Mouse (Mus musculus) kidney, postnatal 14 days (tissue): ENCODE results near the gene Unc79.

ENCODE experiments used
- DNase-seq: peaks from one replicate; pipeline ENCODE4 v3.0.0; 2022; ENCODE audit warnings: mixed read lengths

The Unc79 gene

GRCm38 (mm10) chr12:103042711-103043110 lies 94.1 kb downstream of the Unc79 start:
- no peak for DNase-seq

- DNase-seq: no peak
These were observed 95.8 kb downstream of the Unc79 start for GRCm38 (mm10) chr12:103044422-103044821.

GRCm38 (mm10) chr12:103049865-103050264 lies 101.2 kb downstream of the Unc79 start:
- DNase-seq: no peak

GRCm38 (mm10) chr12:103059321-103060053 lies 110.8 kb downstream of the Unc79 start:
- no peak for DNase-seq

GRCm38 (mm10) chr12:103060791-103061190 lies 112.1 kb downstream of the Unc79 start:
- no peak for DNase-seq

GRCm38 (mm10) chr12:103062133-103062532 lies 113.5 kb downstream of the Unc79 start:
- DNase-seq: no peak

- peak; percentile 47 for DNase-seq
These were observed 116.3 kb downstream of the Unc79 start for GRCm38 (mm10) chr12:103064944-103065343.

- no peak for DNase-seq
These were observed 119.5 kb downstream of the Unc79 start for GRCm38 (mm10) chr12:103068161-103068560.

GRCm38 (mm10) chr12:103069565-103069964 lies 120.9 kb downstream of the Unc79 start:
- no peak for DNase-seq

- DNase-seq: no peak
These were observed 125.3 kb downstream of the Unc79 start for GRCm38 (mm10) chr12:103073953-103074352.

GRCm38 (mm10) chr12:103078751-103079150 lies 130.1 kb downstream of the Unc79 start:
- no peak for DNase-seq

GRCm38 (mm10) chr12:103080055-103080454 lies 131.4 kb downstream of the Unc79 start:
- no peak for DNase-seq

- peak; percentile 49 for DNase-seq
These were observed 143.2 kb downstream of the Unc79 start for GRCm38 (mm10) chr12:103091831-103092230.

GRCm38 (mm10) chr12:103095160-103095559 lies 146.5 kb downstream of the Unc79 start:
- DNase-seq: no peak

GRCm38 (mm10) chr12:103099185-103099584 lies 150.5 kb downstream of the Unc79 start:
- peak; percentile 12 for DNase-seq

- DNase-seq: no peak
These were observed 151.4 kb downstream of the Unc79 start for GRCm38 (mm10) chr12:103100088-103100487.

GRCm38 (mm10) chr12:103103041-103103440 lies 154.4 kb downstream of the Unc79 start:
- DNase-seq: no peak

GRCm38 (mm10) chr12:103103601-103104000 lies 154.9 kb downstream of the Unc79 start:
- DNase-seq: no peak

GRCm38 (mm10) chr12:103109301-103109700 lies 160.6 kb downstream of the Unc79 start:
- DNase-seq: no peak

GRCm38 (mm10) chr12:103116639-103117038 lies 168.0 kb downstream of the Unc79 start:
- DNase-seq: no peak

GRCm38 (mm10) chr12:103117517-103118193 lies 169.0 kb downstream of the Unc79 start:
- peak; percentile 5 for DNase-seq

GRCm38 (mm10) chr12:103121928-103122327 lies 173.3 kb downstream of the Unc79 start:
- no peak for DNase-seq

GRCm38 (mm10) chr12:103123861-103124260 lies 175.2 kb downstream of the Unc79 start:
- no peak for DNase-seq

GRCm38 (mm10) chr12:103128914-103129313 lies 180.3 kb downstream of the Unc79 start:
- no peak for DNase-seq
